Mouse (Mus musculus) embryonic fibroblast, embryonic 13.5 days (primary cell): Measurements from ENCODE around the gene Zfp740.

ENCODE experiments used
- CTCF ChIP-seq: IDR thresholded peaks from 2 replicates; pipeline ENCODE4 v1.5.1; 2011; ENCODE audit warnings: mild to moderate bottlenecking, control low read depth, low read length, moderate library complexity, borderline replicate concordance; ENCODE audit not compliant: insufficient read depth
- POLR2A ChIP-seq: IDR thresholded peaks from 2 replicates; pipeline ENCODE4 v1.6.1; 2011; ENCODE audit warnings: low read depth, mild to moderate bottlenecking, control low read depth, low read length, moderate library complexity

DNA sequence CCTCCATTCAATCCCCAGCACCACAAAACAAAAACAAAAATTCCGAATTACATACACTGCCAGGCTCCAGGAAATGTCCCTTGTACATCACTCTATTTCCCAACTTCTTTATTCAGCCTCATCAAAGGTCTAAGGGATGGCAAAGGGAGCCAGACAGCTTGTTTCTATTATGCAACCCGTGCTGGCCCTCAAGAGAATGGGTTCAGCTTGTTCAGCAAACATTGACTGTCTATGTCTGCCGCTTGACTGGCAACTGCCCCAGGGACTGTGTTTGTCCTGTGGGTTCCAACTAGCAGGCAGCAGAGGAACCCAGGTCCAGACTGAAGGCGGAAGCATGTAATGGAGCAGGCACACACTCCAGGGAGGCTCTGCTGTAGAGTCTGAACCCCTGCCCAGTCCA, 4.2 kb upstream of the Zfp740 start:
- no peak for TF ChIP-seq CTCF
- no peak for TF ChIP-seq POLR2A
